Mouse (Mus musculus) bone marrow, adult 2 months (tissue): ENCODE data around the gene Tex14.

Source experiments
- CTCF ChIP-seq: fragments of 200-500 bp; IDR thresholded peaks from 2 replicates; pipeline ENCODE4 v1.5.1; 2011; ENCODE audit warnings: low read length, control low read depth; ENCODE audit not compliant: control insufficient read depth, insufficient read depth
- POLR2A ChIP-seq: fragments of 200-500 bp; IDR thresholded peaks from 2 replicates; pipeline ENCODE4 v1.6.1; 2011; ENCODE audit warnings: low read depth, mild to moderate bottlenecking, control low read depth, low read length, borderline replicate concordance; ENCODE audit not compliant: control insufficient read depth

DNA sequence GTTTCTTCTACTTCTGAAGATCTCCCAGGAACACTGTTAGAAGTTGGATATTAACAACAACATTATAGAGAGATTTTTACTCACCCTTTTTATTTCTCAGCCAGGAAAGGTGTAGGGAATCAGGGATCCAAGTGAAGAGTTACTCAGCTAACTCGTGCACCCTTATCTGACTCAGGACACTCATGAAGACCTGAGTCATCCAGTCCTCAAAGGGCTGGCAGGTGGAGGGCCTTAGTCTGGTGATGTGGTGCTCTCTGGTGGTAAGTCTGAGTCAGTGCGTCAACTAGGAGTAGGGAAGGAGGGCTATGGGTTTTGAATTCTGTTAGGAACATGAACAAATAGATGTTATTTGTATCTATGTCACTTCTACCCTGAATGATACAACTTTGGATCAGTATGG lies 114.4 kb downstream of the Tex14 start:
- peak; percentile 78 for TF ChIP-seq CTCF
- TF ChIP-seq POLR2A = no peak
